Mouse (Mus musculus): ENCODE data around the gene Parp3. TPM values are rescaled to one million over a fixed set of nuclear protein-coding genes. Genes with fewer than 3 reads are reported as not detected.
A peak's percentile ranks its signal among the peaks of the same experiment; 100 is the strongest.

The Parp3 gene
- polyA plus RNA-seq, 1 experiment from 2014 or later: 3.5 TPM

DNA sequence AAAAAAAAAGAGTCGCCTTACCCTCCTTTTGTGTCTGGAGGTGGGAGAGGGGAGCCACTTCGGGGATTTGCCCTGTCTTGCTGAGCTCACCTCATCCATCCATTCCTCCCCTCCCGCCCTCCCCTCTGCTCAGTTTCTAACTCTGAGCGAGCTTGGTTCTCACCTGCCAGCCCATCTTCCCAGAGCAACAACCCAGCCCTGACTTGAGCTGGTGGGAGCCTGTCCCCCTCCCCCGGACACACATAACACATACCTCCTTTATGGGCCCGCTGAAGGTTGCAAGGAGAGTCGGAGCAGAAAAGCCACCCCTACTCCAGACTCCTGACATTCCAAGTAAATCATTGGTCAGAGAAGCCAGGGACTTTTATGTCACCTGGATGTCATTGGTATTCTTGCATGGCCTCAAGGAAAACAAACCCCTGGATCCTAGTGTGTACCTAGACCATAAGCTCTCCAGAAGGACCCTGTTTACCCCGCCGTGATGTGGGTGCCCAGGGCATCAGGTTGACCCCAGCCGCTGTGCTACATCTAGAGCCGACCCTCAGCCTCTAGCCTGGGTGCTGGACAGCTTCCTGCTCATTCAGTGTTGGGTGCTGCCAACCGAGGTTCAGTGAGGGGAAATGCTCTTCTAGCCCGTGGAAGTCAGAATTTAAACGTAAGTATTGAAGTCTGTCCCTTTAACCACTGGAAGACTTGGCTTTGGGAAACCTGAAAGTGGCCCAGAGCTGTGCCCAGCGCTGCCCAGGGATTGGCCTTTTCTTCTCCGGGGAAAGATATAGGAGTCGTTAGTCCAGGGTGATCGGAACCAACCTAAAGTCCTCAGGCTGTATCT is 55.5 kb downstream of the Parp3 start:
- no peaks in the 10 kb centered on the region for H3K27me3 ChIP-seq
- peaks cover 53% of the 10 kb centered on the region for H3K4me1 ChIP-seq (replicated peaks)
- no peaks in the 10 kb centered on the region for H3K9me3 ChIP-seq
- H3K9ac ChIP-seq (replicated peaks): no peak overlapping the region; the same call in 1 of the 2 replicates
- H3K4me2 ChIP-seq: peak overlapping the region; percentile 47
- H3K36me3 ChIP-seq: no peaks in the 10 kb centered on the region
- peak overlapping the region; percentile 78 for H3K27ac ChIP-seq
- 0 out of 2 replicates have a peak, but pooled peaks have one; percentile 13 for ATAC-seq (ENCODE audit: insufficient number of reproducible peaks, insufficient read depth, low FRiP score, low TSS enrichment, low read depth)
- peak overlapping the region; percentile 9 for H3K4me3 ChIP-seq (replicated peaks)
- WGBS: 7% methylated on average over 18 of the region's 18 CpGs

DNA sequence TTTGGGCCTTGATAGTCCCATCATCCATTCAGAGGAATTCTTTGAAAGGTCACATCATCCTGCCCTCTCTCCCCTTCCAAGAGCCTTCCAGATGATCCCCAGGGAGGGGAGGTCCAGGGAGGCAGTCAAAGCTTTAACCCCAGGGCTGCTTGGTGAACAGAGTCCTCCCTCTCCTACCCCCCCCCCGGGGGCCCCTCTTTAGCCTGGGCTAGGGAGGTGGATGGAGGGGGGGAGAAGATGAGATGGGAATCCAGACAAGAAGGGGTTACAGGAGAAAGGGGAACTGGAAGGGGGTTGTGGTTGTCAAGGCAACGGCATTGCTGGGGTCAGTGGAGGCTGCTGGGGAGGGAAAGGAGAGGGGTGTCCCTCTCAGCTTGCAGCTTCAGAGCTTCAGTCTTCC is 56.1 kb downstream of the Parp3 start:
- H3K27me3 ChIP-seq: no peaks in the 10 kb centered on the region
- H3K9ac ChIP-seq (replicated peaks): peak overlapping the region; percentile 52
- H3K4me1 ChIP-seq (replicated peaks): peaks cover 48% of the 10 kb centered on the region
- H3K36me3 ChIP-seq: no peaks in the 10 kb centered on the region
- ATAC-seq (ENCODE audit: insufficient number of reproducible peaks, insufficient read depth, low FRiP score, low TSS enrichment, low read depth): no peak
- peak overlapping the region; percentile 47 for H3K4me2 ChIP-seq
- H3K9me3 ChIP-seq: no peaks in the 10 kb centered on the region
- 4% methylated on average over 2 of the region's 2 CpGs for WGBS
- H3K4me3 ChIP-seq (replicated peaks): peak overlapping the region; percentile 9; the same call in 1 of the 2 replicates
- H3K27ac ChIP-seq: peak overlapping the region; percentile 78

Other genes with a start within 250 kb of the Parp3 start
- 89.3 and 95.0 TPM in 2 replicates for gene Alas1, start 228.3 kb downstream of the Parp3 start, polyA plus RNA-seq (2016; fragmentation: Nextera tagmentation; extraction: Ambion mirVana)
- 30.3 and 31.5 TPM in 2 replicates for gene Poc1a, start 195.9 kb downstream of the Parp3 start, polyA plus RNA-seq (2016; fragmentation: Nextera tagmentation; extraction: Ambion mirVana)
- 53.7 and 58.9 TPM in 2 replicates for gene Dusp7, start 108.3 kb downstream of the Parp3 start, polyA plus RNA-seq (2016; fragmentation: Nextera tagmentation; extraction: Ambion mirVana)
- gene Rpl29, start 47.5 kb downstream of the Parp3 start, polyA plus RNA-seq (2016; fragmentation: Nextera tagmentation; extraction: Ambion mirVana): 938 and 976 TPM in 2 replicates
- 45.0 and 51.1 TPM in 2 replicates for gene Acy1, start 38.6 kb downstream of the Parp3 start, polyA plus RNA-seq (2016; fragmentation: Nextera tagmentation; extraction: Ambion mirVana)
- 10.6 and 16.1 TPM in 2 replicates for gene Abhd14b, start 29.5 kb downstream of the Parp3 start, polyA plus RNA-seq (2016; fragmentation: Nextera tagmentation; extraction: Ambion mirVana)
- 56.0 and 57.8 TPM in 2 replicates for gene Abhd14a, start 29.3 kb downstream of the Parp3 start, polyA plus RNA-seq (2016; fragmentation: Nextera tagmentation; extraction: Ambion mirVana)
- 172 and 176 TPM in 2 replicates for gene Pcbp4, start 23.7 kb downstream of the Parp3 start, polyA plus RNA-seq (2016; fragmentation: Nextera tagmentation; extraction: Ambion mirVana)
- gene Gpr62, start 11.0 kb downstream of the Parp3 start, polyA plus RNA-seq (2016; fragmentation: Nextera tagmentation; extraction: Ambion mirVana): 0.65 and 0.90 TPM in 2 replicates
- 59.0 and 61.1 TPM in 2 replicates for gene Rrp9, start 986 bp downstream of the Parp3 start, polyA plus RNA-seq (2016; fragmentation: Nextera tagmentation; extraction: Ambion mirVana)
- gene Iqcf1, start 23.0 kb upstream of the Parp3 start, polyA plus RNA-seq (2016; fragmentation: Nextera tagmentation; extraction: Ambion mirVana): not detected in 2 replicates
- gene Iqcf5, start 37.6 kb upstream of the Parp3 start, polyA plus RNA-seq (2016; fragmentation: Nextera tagmentation; extraction: Ambion mirVana): not detected in 2 replicates
- not detected in 2 replicates for gene Iqcf3, start 84.7 kb upstream of the Parp3 start, polyA plus RNA-seq (2016; fragmentation: Nextera tagmentation; extraction: Ambion mirVana)
- not detected in 2 replicates for gene Iqcf4, start 94.0 kb upstream of the Parp3 start, polyA plus RNA-seq (2016; fragmentation: Nextera tagmentation; extraction: Ambion mirVana)
- not detected in 2 replicates for gene Iqcf6, start 149.6 kb upstream of the Parp3 start, polyA plus RNA-seq (2016; fragmentation: Nextera tagmentation; extraction: Ambion mirVana)
- not detected in 2 replicates for gene Grm2, start 179.1 kb upstream of the Parp3 start, polyA plus RNA-seq (2016; fragmentation: Nextera tagmentation; extraction: Ambion mirVana)
- 36.8 and 37.6 TPM in 2 replicates for gene Tex264, start 209.0 kb upstream of the Parp3 start, polyA plus RNA-seq (2016; fragmentation: Nextera tagmentation; extraction: Ambion mirVana)

Data from limb, embryonic 12.5 days (tissue).